Mouse (Mus musculus) layer of hippocampus, adult 8-10 months (tissue): Measurements from ENCODE around the gene 3110018I06Rik. TPM values are rescaled to one million over a fixed set of nuclear protein-coding genes. Genes with fewer than 3 reads are reported as not detected.

Experiments
- DNase-seq, 2 experiments: peaks; one replicate each; pipeline ENCODE4 v3.0.0; 2022; ENCODE audit warnings: low spot score in 2 of 2
- total RNA-seq, 4 experiments: library from RNA; stranded (reverse); gene quantifications; 2 replicates each; pipeline ENCODE4 v1.2.4; 2022

The 3110018I06Rik gene
- not detected for total RNA-seq

DNA sequence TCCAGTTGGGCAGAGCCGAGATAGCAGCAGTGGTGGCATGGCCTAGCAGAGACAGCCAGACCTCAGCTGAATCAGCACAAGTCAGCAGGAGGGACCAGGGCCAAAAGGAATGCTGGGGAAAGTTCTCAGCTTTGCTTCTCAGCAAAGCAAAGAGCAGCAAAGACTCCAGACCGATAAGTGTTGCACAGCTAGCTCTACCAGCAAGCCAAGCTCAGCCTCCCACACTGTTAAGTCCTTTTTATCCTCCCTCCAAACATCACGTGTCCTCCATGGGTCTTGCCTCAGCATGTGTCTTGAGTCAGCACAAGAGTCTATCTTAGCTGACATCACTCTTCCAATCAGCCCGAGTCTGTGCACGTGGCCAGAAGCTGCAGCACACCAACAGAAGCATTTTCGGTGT, at the start of gene 3110018I06Rik:
TSS of gene 3110018I06Rik (plus strand) at position 262 of the 400 bp plus-strand sequence.
- no peak for DNase-seq

DNA sequence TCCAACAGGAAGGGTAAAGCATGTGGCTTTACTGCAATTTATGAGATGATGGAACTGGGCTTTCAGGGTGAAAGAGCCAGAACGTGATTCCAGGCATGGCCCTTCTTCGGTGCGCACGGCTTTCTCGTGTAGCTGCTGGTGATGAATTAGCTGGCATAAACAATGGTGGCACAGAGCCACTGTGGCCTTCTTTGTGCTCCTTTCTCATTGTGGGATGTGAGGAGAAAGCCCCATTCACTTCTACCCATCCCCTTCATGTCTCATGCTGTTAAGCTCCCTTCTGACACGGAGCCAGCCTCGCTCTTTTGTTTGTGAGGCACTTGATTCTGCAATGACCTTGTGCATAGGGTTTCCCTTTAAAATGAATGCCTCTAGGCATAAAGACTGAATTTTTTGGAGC, 43.8 kb upstream of the 3110018I06Rik start:
- DNase-seq, result no peak

DNA sequence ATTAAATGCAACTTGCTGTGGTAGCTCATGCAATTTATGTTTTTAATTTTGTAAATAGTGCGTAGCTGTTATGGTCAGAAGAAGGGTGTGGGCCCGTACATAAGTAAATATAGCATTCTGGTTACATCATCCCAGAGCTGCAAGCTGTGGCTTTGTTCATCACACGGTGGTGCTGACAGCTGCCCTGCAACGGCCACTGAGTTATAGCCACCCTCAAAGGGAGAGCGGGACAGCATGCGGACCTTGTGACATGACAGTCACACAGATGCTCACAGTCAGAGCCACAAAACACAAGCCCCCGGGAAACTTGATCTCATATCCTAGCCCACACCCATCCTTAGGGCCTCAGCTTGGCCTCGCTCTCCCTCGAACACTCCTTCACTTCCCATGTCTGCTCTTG, 30.6 kb upstream of the 3110018I06Rik start:
- no peak for DNase-seq

DNA sequence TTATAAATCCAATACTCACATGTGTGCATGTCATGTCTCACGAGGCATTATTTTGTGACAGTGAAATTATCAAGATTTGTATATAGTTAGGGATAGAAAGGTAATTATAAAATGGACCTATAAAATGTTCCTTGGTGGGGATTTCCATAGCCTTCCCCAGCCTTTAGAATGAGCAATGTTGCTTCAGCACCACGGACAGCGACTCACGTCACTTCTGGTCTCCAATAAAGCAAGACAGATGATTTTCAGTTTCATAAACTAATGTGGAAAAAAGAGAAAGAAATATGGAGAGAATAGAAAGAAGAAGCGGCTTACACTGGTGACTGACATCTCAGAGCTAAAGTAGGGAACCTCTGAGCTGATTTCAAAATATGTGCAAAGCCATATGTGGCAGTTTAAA, 23.7 kb upstream of the 3110018I06Rik start:
- DNase-seq, result no peak

DNA sequence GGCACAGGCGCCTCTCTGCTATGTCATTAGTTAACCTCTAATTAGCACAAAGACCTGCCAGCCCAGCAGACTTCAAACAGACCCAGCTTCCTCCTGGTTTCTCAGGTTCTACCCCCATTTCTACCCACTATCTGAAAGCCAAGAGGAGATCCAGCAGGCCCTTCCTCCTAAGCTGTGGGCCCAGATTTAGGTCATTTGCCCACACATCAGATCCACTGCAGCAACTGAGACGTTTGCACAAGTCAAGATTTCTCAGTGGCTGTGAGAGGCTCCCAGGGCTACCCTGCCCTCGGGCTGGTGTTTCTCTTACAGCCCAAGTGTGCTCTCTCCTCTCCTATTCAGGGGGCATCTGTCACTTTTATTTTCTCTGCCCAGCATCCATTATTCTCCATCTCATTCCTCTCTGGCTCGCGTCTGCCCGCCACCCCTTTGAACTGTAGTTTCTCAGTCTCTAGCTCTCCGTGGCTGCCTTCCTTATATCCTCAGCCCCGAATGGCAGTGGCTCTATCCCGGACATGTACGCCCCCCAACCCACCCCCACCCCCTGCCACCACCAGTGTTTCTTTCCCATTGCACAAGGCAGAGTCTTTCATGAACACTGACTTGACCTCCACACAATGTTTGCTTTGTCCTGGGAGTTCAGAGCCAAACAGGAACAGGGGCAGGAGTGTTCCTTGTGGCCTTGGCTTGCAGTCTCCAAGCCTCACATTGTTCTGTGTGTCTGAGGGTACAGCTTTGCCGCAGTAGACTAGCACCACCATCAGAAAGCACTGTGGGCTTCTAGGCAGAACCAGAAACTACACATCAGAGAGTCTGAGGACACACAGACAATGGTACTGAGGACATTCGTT, 11.8 kb upstream of the 3110018I06Rik start:
- DNase-seq, result peak in 1 of 2 experiments; percentile 3

DNA sequence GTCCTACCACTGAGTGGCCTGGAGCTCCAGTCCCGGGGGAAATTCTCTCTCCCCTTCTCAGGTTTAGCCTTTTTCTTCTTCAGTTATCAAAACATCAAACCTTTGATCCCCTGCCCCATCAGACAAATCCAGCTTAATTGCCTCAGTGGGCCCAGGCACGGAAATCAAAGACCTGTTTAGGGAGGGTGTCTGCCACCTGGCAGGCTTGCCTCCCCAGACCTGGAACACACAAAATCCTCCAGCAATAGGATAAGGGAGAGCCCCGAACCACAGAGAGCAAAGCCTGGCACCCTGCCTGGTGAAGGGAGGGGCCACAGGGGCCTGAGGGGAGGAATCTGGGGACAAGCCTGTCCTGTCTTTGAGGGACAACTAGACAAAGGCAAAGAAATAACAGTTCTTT, 9.1 kb upstream of the 3110018I06Rik start:
- no peak for DNase-seq

DNA sequence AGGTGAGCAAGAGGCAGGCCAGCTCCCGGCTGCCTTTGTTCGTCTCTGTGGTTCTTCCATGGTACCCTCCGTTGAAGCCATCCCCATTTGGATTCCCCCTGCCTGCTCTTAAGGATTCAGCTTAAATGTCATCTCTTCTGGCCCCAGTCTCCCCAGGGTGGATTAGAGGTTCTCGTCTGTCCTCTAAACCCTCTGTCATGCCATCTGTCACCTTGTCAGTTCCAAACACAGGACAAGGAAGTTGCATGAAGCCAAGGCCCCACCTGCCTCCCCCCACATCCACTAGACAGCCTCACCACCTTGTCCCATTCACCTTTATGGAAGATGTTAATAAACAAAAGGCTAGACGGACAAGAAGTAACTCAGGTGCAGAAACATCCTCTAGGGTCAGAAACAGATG, 5.4 kb upstream of the 3110018I06Rik start:
- no peak for DNase-seq

DNA sequence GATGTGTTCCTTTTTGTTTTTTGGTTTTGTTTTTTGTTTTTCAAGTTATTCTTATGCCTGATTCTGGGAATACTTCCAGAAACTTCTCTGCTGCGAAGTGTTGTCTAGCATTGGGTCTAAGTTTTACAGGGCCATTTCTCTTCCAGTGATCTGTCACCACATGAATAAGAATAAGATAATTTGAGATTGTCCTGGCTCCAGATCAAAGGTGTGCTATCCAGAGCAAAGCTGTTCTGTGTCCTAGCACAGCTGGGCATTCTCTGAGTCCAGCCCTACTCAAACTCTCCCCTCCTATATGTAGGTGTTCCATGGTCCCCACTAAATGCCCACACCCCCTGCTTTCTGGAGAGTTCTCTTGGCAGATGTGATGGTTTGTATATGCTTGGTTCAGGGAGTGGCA, 2.9 kb downstream of the 3110018I06Rik start:
- DNase-seq, result no peak

DNA sequence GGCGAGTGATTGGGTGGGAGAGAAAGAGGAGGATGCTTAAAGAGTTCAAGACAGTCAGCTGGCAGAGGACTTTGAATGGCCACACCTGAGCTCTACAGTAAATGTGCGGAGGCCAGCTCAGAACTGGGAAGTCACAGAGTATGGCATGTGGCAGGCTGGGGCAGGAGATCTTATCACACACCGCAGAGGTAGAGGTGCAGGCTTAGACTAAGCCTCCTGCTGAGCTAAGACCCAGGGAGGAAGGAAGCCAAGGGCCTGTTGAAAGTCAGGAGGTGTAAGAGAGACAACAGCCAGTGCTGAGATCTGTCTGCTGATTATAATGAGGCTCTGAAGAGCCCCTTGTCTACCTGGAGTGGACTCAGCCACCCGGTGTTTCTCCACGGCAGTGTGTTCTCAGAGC, 8.5 kb downstream of the 3110018I06Rik start:
- DNase-seq, result no peak

DNA sequence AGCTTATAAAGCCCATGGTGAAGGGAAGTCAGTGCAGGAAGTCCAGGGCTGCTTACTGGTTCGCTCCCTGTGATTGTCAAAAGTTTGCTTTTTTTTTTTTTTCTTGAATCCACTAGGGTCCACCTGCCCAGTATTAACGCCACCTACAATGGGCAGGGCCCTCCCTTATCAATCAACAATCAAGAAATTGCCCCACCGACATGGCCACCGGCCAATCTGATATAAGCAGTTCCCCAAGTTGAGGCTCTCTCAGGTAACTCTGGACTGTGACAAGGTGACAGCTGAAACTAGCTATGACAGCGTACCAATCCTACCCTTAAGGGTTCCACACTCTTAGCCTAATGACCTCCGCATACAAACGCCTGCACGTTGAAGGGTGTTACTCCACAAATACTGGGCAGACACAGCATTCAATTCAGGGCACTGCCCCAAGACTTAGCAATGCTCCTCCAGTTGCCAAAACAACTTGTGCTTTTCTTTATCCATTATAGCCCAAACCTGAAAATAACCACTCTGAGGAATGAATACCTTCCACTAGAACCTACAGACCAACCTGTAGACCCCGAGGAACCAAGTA, 21.3 kb downstream of the 3110018I06Rik start:
- no peak for DNase-seq

DNA sequence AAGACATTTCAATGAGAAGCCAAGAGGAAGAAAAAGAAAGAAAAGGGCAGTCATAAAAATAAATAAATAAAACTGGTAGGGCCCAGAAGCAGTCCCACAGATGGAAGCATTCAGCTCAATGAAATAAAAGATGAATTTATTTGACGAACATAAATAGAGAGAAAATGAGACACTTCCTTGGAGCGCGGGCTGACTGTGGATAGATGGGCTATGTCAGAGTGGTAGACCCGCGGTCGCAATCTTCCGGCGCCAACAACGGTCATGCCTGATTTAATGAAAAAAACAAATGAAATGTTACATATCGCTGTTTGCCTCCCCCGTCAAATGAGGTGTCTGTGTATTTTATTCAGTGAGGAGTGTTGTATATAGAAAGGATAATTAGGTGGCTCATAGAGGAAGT, 22.7 kb downstream of the 3110018I06Rik start:
- DNase-seq, result no peak

DNA sequence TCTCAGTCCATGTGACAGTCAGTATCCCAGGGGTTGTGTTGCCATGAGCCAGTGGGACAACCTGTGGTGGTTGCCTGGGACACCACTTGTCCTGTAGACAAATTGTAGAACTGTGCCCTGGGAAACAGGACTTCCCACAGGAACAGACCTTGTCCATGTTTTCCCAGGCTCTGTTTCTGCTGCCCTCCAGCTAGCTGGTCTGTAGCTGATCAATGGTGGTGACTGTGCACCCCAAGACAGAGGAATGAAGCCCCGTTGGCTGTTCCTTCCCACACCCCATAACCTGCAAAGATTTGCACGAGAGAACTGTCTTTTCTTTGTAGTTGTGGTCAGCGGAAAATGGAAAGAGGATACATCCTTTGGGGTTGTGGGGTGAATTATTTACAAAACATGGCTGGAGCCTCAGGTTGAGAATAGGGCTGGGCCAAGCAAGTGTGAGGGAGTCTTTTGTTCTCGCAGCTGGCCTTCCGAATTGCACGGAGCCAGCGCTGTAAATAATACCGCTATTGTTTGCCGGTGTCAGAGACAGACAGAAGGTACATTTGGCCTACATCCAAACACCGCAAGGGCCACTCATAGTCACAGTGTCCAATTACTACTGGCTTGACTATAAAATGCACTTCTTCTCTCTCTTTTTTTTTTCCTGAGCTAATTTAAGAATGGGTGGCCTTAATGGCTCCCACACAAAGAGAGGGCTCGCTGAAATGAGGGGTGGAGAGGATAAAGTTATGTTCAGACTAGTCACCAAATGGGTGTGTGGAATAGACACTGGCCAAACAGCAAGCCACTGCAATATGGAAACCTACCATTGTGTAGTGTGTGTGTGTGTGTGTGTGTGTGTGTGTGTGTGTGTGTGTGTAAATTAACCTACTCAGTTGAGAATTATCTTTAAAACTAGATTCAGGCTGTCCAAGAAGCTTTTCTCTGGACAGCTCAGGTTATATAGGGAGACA, 28.1 kb downstream of the 3110018I06Rik start:
- peak; percentile 15 to 19 for DNase-seq

DNA sequence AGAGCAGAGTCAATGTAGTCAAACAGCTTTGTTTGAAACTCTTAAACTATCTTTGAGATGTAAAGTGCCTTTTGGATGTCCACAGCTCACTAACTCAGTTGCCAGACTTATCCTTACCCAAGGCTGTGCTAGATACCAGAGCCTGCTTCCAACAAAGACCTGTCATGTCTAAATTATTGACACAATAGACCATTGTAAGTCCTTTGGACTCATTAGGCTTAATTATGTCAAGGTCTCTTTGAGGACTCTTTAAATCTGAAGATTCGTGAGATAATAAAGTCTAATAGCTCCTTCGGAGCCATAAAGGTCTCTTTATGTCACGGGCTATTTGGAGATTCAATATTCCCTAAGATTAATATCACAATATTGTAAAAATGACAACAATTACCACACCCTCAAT, 32.5 kb downstream of the 3110018I06Rik start:
- DNase-seq, result no peak

DNA sequence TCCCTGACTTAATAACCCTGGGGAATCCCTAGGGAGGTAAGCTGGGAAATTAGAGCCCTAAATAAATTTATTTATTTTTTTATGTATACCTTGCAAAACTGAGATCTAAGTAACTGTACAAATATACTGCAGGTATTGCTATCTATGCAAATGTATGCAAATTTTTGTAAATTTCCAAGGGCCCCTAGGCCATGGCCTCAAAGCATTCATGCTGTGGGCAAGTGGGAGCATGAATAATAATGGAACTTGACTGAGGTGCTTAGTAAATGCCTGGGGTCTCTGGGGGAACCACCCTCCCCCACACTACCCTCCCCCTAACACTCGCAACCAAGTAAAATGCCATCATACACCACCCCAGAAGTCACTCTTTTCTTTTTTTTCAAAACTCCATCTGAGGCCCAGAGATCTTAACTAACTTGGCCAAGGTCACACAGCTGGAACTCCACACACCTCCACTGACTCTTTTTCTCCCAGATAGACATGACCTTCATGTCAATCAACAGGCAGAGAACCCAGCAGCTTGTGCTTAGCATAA, 40.0 kb downstream of the 3110018I06Rik start:
- no peak for DNase-seq

DNA sequence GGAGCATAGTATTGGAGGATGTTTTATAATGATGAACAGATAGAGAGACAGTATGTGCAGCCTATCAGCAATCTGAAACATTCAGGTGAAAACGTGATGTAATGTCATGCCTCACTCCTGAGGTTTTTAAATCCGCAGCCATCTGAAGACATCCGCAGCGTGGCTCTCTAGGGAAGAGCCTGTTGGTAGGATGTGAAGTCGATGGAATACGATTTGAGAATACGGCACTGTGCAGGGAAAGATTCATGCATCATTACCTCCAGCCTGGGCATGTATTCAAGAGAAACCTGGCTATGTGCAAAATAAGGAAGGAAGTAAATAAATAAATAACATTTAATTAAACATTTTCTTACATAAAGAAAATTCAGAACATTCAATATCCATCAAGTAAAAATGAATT, 44.4 kb downstream of the 3110018I06Rik start:
- DNase-seq, result no peak
